Mouse (Mus musculus) layer of hippocampus, adult 18-20 months (tissue): ENCODE results near the gene Bcl7c. TPM values are rescaled to one million over a fixed set of nuclear protein-coding genes. Genes with fewer than 3 reads are reported as not detected.
"Not testable (repeated sequence)": the region's sequence is repeated elsewhere in the genome, so short reads cannot be mapped to it uniquely, and the experiment has no call there.

ENCODE experiments used
- DNase-seq, 2 experiments: peaks; one replicate each; pipeline ENCODE4 v3.0.0; 2022; ENCODE audit warnings: low spot score in 2 of 2
- total RNA-seq, 2 experiments: library from RNA; stranded (reverse); gene quantifications; 2 replicates each; pipeline ENCODE4 v1.2.3; 2021

The Bcl7c gene
- total RNA-seq, 2 experiments from 2014 or later = 34.4 to 34.6 TPM

DNA sequence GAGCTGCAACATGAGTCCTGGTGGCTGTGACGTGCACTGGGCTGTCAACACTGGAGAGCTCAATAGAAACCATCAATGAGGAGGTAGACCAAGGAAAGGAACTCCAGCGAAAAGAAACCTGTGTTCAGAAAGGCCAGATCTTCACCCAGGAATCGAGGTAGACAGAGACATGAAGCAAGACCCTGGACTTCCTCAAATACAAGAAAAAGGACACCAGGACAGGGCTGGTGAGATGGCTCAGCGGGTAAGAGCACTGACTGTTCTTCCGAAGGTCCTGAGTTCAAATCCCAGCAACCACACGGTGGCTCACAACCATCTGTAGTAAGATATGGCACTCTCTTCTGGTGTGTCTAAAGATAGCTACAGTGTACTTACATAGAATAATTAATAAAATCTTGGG is 9.6 kb upstream of the Bcl7c start:
- DNase-seq = no peak

DNA sequence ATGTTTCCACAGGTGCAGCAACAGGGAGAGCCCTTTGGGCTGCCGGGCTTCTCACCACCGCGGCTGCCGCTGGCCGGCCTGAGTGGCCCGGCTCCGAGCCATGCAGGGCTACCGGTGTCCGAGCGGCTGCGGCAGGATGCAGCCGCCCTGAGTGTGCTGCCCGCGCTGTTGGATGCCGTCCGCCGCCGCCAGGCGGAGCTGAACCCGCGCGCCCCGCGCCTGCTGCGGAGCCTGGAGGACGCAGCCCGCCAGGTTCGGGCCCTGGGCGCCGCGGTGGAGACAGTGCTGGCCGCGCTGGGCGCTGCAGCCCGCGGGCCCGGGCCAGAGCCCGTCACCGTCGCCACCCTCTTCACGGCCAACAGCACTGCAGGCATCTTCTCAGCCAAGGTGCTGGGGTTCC is 8.3 kb upstream of the Bcl7c start:
- DNase-seq = peak; percentile 27 to 47

DNA sequence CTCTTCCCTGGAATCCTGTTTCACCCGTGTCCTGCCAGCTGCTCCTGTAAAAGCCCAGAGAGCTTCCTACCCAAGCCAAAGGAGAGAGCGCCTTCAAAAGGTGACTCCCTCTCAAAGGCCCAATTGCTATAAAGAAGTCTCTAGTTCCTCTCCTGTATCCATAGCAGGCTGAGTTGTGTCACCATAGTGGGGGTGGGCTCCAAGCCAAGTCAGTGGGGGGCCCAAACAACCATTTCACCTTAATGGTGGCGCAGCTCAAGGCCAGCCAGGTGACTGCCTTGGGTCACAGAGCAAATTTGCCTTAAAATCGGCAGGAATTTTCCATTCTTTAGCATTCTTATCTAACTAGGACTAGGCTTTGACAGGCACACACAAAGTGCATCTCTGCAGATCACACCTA is 6.1 kb upstream of the Bcl7c start:
- DNase-seq = no peak

DNA sequence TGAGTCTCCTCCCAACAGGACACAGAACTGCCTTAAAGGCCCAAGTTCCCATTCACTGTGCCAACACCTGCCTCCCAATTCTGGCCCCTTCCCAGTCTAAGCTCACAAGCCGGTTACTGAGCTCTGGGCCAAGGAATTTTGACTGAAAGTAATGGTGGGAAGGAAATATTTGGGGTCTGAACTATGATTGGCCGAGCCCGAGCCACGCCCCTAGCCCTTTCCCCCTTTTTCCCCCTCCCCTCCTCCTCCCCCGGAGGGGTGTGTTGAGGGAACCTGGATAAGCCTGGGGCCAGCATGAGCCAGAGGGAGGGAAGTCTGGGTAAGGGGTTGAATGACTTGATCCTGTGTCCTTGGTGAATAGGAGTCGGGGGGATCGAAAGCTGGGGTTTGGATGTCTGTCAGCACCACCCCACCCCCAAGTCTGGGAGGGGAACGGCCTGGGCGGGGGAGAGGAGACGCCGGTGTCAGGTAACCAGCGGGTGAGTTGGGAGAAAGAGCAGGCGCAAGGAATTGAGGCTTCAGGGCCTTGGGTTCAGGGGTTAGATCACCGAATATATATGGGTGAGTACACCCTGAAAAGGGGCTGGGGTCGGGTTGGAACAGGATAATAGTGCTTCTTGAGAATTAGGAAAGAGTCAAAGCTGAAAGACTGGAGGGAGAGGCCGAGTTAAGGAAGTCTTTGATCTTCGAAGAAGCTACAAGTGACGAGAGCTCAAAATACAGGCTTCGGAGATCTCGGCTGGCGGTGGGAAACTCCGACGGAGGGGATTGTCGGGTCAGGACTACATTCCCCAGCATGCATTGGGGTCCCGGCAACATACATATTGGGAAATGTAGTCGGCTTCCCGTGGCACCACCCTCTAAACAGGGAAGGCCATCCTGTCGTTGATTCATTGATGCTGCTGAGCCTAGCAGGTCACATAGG is 4.0 kb upstream of the Bcl7c start, which contains the start of gene Ctf1:
Ctf1 (plus strand) TSS at position 276 of the 925 bp plus-strand sequence.
- peak; percentile 68 to 81 for DNase-seq

DNA sequence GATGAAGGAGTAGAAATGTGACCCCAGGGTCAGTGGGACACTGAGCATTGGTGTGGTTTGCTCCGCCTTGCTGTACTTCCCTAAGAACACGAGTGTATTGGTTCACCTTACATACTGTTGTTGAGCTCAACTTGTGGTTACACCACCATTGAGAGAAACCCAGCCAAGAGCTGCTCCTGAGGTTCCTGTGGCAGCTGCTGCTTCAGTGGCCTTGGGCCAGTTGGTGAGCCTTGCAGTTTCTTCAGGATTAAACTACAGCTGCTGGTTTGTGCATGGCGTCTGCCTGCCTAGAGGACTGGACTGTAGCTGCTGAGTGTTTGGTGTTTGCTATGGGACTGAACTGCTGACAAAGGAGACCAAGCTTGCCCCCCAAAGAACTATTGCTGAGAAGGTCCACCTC is 2.7 kb upstream of the Bcl7c start:
- DNase-seq = no peak

DNA sequence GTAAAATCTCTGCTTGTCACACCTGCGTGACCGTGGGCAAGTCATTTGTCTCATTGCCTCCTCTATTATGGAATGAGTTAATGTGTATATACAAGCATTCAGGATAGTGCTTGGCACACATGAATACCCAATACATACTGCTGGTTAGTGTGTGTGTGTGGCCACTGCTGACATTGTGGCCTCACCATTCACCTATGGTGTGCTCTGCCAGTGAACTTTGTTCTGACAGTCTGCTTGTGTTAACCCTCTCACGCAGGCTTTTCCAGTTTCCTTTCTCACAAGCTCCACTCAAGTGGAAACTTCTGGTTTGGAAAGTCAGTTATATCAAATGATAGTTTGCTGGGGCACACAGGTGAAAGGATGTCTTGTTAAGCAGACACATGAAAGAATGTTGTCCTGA is 2.3 kb upstream of the Bcl7c start:
- DNase-seq = no peak

DNA sequence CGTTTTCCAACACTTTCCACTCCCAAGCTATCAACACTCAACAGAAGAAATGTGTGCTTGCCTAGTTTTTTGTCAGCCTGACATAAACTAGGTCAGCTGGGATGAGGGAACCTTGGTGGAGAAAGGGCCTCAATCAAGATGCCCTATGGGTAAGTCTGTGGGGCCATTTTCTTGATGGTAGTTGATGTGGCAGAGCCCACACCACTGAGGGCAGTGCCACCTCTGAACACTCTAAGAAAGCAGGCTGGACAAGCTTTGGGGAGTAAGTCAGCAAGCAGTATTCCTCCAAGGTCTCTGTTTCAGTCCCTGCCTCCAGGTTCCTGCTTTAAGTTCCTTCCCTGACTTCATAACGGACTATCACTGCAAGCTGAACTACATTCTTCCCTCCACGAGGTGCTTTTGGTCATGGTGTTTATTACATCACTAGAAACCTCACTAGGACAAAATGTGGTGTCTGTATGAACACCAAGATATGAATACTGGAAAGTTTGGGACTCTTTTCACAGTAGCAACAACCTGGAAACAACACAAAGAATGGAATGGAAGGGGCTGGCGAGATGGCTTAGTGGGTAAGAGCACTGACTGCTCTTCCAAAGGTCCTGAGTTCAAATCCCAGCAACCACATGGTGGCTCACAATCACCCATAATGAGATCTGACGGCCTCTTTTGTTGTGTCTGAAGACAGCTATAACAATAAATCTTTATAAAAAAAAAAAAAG is 687 bp upstream of the Bcl7c start:
- DNase-seq = no peak

DNA sequence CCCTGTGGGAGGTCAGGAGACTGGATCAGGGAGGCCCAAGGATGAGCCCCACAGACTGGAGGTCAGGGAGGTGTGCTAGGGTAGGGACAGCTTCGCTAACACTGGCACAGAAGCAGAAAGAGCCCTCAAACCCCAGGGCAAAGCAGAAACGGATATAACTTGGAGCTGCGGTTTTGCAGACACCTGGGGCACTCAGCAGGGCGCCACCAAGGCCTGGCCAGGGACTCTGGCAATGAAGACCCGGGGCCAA is 851 bp downstream of the Bcl7c start:
- DNase-seq = no peak

DNA sequence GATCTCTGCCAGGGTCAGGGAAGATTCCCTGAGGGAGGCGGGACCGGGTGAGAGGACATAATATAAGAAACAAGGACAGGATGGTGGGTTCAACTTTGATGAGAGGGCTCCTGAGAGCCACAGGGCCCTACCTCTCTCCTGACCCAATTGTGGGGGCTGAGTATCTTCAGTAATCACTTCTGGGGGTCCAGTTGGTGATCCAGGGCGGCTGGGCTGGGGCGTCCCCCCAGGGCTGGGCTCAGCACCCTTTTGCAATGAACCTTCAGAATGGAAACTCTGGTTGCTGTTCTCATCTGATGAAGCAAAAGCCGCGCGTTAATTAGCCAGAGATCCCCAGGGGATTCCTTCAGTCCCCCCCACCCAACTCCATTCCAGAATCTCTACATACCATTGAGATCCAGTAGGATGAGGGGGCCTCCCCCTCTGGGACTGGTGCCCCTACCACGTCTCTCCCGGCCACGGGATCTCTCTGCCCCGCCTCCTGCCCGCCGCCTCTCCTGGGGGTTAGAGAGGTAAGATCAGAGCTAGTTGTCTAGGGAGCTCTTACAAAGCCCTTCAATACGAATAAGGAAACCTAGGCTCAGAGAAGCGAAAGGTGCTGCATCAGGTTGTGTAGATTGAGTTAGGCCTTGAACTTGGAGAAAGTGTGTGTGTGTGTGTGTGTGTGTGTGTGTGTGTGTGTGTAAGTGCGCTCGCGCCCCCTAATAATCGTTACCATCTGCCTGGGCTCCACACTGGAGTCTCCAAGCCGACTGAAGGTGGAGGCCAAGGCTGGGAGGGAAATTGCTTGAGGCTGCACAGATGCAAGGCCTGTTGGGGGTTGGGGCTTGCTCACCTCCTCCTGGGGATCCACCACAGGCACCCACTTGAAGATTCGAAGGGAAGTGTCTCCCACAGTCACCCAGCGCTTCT is 1.4 kb downstream of the Bcl7c start:
- DNase-seq = no peak

DNA sequence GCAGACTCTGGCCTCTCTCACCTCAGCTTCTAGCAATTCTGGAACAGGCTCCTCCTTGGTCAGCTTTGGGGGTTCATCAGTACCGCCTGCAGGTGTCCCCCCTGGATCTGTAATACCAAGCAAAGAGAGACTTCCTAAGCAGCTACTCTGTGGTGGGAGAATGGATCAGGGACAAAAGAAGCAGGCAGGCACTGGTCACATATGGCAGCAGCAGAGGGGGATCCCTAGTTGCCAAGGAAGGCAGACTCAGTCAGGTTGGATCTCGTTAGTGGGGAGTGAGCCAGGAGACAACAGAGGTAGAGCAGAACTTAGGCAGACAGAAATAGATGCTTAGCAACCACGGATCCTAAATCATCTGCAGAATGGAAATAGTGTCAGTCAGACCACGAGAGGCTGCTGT is 3.0 kb downstream of the Bcl7c start:
- DNase-seq = no peak

DNA sequence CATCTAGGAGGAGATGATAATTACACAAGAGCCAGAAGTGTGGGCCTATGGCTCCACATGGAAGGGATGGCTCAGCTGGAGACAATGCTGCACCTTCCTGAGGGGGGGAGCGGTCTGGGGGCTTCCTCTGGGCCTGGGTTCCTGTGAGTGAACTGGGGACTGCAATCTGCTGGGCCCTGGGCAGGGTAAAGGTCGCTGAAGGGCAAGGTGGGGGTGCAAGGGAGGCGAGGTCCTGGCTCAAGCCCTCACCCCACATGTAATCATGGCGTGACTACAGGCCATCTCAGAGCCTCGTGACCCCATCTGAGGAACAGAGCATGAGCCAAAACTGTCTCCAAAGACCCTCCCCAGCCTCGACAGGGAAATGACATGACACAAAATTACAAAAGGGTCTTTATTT is 4.1 kb downstream of the Bcl7c start:
- DNase-seq = no peak

DNA sequence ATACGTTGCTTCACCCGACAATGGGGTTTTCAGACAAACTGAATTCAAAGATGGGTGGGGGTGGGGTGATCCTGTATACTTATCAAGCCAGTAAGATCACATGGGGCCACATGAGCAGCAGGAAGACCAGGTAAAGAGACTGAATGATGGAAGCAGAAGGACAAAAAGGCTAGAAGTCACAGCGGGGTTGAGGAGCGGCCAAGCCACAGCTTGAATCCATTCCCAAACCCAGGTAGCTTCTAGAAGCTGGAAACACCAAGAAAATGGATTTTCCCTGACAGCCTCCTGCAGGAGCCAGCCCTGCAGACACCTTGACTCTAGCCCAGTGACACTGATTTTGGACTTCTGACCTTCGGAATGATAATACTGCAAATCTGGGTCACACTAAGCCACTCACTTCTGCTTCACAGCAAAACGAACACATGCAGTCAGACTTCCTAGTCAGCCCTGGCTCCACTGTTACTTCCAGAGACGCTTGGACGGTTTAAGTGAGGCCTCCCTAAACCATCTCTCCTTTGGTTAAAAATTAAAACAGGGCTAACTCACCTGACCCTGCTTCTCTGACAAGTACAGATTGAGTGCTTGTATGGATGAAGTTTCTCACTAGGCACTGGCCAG is 5.1 kb downstream of the Bcl7c start:
- no peak for DNase-seq

DNA sequence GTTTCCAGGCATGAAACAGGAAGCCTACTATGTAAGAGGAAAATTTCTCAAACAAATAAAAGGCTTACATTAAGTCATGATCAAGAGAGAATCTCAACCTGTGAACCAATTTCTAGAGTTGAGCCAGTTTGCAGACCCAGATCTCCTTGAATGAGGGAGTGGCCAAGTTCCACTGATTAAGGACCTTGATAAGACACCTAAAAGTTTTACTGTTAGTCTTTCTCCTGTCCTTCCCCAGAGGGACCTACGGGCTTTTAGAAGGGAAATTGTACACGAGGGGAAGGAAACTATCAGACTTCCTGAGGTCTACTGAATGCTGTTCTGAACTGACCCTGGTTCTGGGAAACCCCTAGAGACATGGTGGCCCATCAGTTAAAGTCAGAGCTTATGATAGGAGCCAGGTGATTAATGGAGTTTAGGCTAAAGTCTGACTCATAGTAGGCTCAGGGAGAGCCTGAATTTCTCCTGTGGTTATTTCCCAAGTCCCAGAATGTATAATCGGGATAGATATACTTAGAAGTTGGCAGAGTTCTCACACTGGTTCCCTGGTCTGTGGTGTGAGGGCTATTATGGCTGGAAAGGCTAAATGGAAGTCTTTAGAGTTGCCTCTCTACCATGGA is 7.9 kb downstream of the Bcl7c start:
- DNase-seq = no peak

DNA sequence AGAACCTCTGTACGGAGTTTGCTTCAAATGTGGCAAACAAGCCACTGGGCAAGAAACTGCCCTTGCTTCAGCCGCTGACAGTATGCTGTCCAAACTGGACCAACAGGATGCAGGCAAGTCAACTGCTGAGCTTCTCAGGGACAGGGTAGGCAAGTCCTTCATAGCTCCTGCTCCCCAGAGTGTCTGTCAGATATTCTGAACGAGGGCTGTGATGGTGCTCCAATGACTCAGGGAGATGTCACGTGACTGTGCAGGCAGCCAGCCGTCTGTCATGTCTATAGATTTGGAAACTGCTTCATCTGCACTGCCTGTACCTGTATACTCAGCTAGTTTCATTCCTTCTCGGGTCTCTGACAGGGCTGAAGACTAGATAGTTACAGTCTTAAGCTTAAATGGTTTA is 9.7 kb downstream of the Bcl7c start:
- peak; percentile 39 to 71 for DNase-seq

DNA sequence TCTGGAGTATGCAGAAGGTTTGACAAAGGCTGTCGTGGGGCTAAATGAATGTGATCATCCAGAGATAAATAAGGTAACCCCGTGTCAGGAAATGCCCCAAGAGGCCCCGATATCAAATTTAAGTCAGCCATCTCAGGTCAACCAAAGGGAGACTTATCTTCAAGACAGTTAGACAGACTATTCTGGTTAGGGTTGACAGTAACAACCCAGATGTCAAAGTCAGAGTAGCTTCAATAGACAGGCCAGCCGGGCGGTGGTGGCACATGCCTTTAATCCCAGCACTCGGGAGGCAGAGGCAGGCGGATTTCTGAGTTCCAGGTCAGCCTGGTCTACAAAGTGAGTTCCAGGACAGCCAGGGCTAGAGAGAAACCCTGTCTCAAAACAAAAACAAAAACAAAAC is 15.0 kb downstream of the Bcl7c start:
- DNase-seq = not testable (repeated sequence)

DNA sequence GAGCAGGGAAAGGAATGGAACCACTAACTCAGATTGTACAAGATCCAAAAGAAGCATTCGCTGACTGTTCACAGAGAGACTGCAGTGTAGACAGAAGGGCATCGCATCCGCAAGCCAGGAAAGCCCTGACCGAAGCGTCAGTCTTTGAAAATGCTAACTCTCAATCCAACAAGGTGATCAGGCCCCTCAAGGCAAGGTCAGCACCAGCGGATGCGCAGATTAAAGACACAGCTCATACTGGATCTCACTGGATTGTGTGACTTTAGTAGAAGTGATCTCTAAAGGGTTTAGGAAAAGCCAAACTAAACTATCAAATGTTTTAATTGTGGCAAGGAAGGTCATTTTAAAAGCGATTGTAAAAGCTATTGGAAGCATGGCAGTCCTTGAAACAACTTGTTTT is 15.4 kb downstream of the Bcl7c start:
- DNase-seq = no peak

DNA sequence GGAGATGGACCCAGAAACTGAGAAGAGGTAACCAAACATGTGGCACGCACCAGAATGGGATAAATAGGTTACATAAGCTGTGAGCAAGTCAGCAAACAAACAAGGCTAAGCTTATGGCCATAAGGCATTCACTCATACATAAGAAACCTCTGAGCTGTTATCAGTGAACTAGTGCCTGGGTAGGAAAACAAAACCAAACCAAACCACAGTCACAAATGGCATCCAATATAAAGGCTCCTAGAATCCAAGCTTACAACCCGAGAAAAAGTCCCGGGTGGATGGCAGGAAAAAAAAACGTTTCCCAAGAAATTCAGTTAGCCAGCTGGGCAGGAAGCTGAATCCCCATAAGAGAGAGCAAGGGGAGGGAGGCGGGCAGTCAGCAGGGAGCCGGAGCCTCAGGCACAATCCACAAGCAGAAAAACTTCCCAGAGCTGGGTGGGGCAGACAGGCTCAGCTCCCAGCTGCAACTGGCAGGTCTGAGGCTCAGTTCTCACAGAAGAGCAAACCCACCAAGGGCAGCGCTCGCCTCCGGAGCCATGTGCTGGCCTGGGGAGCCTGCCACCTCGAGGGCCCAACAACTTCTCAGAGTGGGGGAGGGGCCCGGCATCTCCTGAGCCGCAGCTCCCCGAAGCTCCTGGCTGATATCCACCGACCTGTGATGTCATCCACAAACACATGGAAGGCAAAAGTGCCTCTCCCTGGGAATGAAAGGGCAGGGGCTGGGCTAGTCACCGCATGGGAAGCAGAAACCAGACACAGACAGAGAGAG is 17.3 kb downstream of the Bcl7c start:
- peak in 1 of 2 experiments; percentile 38 for DNase-seq

DNA sequence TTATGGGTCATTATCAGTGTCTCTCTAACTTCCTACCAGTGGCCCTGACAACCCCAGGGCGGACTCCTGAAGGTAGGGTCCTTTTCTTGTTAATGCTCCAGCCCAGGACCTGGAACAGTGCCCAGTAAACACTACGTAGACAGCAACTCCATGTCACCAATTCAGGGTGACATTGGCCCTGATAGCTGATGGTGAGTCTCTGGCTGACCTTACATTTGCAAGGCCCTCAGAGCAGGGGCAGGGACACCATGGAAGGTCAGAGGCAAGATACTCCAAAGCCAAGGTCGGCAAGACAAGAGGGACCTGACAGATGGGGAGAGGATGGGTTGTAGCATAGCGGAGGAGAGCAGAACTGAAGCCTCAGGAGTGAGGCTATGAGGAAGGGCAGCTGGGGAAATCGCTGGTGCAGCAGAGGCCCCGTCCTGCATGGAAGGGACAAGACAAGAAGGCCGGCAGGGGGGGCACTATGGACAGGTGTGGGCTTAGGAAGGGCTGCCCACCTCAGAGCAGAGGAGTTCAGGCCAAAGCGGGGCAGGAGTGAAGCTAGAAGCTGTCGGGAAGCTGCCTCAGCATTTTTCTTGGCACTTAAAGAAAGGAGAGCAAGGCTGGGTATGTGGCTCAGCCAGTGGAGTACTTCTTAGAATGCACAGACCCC is 19.0 kb downstream of the Bcl7c start:
- no peak for DNase-seq

DNA sequence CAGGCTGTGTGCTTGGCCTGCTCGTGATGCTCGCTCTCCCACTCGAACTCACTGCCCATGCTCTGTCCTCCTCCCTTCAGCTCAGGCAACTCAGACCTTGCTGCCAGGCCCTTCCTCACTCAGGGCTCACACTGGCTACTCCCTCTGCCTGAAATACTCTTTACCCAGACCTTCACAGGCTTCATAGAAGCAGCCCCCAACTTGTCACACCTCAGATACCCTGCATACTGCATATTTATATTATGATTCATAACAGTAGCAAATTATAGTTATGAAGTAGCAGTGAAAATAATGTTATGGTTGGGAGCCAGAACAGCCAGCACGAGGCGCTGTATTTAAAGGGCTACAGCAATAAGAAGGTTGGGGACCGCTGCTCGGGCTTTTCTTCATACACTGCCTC is 19.8 kb downstream of the Bcl7c start:
- DNase-seq = no peak
